Mouse (Mus musculus) c-Kit-positive CD71-positive TER-119-positive erythroid progenitor cells, embryonic 14.5 days (primary cell): ENCODE measurements at regions not wholly inside any gene's neighbourhood (a gene's known extent, or its start where the extent isn't known, plus 50 kb on each side); places are given as distances from the start of the nearest gene placed in this dataset.

Experiments used
- DNase-seq: peaks from one replicate; pipeline ENCODE4 v3.0.0-alpha.2; 2013; ENCODE audit warnings: low spot score

DNA sequence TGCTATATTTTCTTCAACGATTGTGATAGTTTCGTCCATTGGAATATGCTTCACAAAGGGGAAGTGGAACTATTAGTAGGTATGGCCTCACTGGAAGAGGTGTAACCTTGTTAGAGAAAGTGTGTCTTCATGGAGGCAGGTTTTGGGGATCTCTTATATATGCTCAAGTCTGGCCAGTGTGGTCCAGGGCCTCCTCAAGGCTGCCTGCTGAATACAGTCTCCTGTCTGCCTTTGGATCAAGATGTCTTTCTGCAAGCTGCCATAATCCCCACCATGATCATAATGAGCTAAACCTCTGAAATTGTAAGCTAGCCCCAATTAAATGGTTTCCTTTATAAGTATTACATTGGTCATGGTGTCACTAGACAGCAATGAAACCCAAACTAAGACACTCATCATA lies 384.3 kb downstream of the Btbd3 start:
- no peak for DNase-seq

DNA sequence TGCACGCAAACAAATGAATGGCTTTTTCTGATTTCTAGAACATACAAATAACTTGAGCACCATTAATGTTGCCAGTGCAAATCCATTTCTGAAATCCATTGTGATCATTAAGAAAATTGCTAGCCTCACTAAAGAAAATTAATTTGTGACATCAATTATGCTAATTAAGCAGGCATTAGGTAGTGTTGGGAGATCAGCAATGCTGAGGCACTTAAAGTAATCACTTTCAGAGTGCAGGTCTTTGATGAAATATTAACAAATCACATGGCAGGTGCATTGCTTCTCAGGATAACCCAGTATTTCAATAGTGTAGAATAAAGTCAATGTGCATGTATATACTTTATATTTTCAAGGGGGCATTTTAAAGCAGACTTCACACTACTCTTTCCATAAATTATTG lies 385.0 kb downstream of the Btbd3 start:
- no peak for DNase-seq

DNA sequence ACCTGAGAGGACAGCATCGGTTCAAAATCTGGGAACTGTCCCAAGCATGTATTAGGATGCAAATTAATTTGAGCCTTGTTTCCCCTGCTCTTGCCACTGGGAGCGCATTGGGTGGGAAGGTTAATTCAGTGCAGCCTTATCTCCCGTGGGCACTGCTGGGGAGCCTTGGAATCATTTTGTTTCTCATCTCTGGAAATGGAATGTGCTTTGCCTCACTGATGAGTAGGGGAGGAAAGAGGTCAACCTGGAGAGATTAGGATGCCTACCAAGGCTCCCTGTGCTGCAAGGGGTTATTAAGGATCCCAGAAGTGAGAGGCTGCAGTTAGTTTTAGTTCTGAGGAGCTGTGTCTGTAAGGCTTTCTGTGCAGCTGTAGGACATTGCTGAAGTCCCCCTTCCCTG lies 392.3 kb downstream of the Btbd3 start:
- no peak for DNase-seq

DNA sequence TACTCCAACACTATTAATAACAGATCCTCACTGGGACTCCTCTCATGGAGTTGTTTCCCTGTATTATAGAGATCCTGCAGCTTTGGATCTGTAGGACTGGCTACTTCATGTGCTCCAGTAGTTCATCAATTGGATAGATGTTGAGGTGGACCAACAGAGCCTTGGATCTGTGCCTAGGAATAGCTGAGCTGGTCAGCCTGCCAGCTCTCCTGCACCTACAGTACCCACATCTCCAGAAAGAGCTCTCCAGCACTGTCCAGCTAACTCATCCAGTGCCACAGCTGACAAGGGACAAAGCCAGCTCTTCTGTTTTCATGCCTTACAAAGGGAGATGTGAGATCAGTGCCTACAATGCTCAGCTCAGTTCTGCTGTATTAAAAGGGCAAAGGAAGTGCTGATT lies 403.0 kb downstream of the Btbd3 start:
- no peak for DNase-seq

DNA sequence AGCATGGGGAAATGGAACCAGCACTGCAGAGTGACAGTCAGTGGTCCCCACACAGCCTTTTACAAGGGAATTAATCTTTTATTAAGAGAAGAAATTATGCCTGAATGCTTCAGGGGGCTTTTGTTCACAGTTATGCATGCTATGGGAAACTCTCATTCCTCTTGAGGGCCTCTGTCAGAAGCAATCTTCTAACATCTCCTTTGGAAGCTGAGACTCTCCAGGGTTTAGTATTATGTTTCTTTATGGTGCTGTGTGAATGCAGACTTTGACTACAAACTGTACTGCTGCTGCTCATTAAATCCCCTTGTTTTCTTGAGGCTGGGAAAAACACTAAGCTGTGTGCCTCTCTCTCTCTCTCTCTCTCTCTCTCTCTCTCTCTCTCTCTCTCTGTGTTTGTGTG lies 413.9 kb downstream of the Btbd3 start:
- no peak for DNase-seq

DNA sequence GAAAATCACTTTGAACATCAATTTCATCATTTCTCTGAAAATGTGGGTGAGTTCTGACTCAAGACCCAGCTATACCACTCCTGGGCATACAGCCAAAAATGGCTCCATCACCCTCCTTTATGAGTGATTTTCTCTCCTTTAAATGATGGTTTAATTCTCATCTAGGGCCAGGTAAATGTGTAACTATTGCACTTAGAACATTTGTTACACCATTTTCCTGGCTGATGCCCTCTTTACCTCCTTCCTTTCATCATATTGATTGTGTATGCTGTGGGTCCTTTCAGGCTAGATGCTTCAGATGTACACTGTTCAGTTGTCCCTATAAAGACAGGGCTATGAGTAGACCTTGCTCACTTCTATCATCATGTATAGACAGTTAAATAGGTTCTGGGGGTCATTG lies 418.4 kb downstream of the Btbd3 start:
- DNase-seq = no peak

DNA sequence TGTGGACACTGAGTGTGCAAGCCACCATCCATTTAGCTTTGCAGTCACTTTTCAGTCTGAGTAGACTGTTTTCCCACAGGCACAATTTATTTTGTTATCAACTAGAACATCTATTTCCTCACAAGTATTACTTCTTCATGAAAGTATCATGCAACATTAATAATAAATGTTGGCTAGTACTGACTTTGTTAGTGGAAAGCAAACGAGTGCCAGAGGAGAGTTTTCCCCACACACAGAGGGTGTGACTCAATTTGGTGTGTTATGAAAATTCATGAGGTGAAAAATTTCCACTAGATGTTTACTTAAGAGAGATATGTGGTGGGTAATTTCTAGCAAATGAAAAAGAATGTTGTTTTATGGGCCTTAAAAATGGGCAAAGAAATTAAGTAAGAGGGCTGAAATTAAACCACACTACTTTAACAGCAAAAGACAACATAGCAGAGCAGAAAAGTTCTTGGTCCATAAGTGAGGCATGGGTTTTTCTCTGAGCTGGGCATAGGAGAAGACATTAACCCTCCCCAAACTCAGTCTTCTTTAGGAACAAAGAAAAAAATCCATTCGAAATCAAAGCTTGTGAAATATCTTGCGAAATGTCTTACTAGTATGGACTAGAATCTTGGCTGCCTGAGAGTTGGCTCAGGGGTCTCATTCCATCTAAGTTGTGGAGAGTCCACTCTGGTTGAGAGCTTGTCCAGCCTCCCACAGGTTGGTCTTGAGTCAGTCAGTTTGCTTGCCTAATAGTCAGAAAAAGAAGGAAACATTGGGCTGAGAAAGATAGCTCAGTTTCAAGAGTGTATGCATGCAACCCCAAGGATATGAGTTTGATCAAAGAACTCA lies 419.1 kb downstream of the Btbd3 start:
- DNase-seq = no peak

DNA sequence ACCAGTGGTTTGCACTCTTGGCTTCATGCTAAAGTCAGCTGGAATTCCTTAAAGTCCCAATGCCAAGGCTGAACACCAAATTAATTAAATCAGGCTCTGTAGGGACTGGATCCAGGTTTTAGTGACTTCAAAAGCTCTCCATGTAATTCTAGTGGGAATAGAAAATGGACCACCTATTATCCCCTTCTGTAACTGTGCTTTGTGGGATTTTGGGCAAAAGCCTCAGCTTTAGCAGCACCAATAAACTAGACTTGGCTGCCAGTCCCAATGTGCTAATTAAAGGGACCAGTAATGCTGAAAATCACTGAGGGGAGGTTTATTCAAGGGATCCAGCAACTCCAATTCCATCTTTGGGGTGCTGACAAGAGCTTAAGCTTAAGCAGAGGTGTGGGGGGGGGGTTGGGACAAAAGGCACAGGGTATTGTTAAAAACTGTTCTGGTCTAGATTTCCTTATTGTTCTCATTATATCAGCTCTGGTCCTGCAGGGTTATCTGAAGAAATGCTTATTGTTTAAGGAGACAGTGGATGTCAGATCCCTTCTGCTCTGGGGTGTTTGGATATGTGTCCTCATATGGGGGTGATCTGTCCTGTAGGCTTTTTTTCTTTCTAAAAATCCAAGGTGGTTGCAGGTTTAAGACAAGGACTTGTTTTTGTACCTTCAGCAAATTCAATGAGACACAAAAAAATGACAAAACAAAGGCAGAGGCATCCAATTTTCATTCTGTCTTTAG lies 431.9 kb downstream of the Btbd3 start:
- DNase-seq = no peak

DNA sequence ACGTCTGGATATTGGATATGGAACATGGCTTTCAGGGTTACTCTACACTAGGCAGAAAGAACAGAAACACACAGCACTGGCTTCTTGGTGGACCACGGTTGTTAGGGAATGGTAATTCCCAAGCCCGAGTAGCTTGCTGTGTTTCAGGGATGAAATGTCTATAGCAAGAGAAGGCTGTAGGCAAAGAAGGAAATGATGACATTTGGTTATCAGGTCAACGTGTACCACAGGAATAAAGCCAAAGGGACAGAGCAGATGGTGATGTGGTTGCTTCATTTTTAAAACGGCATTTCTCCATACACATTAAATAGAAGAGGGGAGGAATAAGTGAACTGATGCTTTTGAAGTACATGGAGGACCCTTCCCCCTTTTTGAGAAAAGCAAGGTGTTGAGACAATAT lies 433.1 kb downstream of the Btbd3 start:
- no peak for DNase-seq

DNA sequence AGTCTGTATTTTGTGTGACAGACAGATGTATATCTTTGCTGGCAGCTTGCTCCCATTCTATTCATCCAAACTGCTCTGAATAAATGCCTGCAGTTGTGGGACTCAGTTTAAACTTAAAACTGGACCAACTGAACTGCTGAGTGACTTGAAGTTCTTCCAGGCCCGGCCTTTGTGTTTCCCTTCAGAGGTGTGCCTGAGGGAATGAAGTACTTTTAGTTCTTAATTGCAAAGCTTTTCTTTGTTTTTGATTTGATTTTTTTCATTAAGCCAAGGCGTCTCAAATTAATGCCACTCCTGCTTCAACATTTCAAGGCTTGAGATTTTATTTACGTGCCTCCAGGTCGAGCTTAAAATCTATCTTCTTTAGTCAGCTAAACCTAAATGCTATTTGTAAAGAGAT lies 446.4 kb downstream of the Btbd3 start:
- DNase-seq = no peak

DNA sequence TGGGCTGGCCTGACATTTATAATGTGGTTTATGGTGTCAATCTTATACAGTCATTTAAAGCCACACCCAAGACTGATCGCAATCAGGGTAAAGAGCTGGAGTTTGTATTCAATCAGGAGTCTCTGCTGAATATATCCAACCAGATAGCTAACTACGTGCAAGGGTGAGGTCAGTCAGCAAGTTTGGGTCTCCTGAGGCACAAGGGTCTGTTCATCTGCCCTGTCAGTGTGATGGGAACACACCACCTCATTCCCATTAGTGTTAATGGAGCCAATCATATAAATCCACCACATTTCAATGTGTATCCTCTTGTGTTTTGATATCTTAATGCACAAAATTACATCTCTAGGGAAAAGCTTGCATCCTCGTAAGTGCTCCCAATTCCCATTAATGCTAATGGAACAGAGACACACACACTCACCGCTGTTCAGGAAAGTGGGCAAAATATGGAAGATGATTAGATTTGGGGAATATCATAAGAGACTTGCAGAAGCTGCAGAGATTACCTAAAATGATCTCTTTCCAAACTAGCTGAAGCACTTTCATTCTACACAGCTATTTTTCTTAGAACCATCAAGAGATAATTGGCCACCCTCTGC lies 447.7 kb downstream of the Btbd3 start:
- DNase-seq = no peak

DNA sequence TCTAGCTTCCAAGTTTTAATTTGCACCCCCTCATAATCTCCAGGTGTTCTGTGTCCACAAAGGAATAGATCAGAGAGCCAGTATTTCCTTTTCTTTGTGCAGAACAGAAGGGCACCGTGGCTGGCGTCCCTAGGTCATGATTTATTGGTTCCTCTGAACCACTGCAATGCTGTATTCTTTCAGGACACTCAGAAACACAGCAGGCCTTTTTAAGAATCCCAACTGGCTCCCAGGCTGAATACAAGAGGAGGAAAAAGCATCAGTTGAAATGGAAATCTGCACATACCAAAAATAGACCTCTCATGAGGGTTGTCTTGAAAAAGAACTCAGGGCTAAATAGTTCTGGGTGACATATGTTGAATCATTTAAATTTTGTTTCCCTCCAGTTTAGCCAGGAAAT lies 452.4 kb downstream of the Btbd3 start:
- no peak for DNase-seq

DNA sequence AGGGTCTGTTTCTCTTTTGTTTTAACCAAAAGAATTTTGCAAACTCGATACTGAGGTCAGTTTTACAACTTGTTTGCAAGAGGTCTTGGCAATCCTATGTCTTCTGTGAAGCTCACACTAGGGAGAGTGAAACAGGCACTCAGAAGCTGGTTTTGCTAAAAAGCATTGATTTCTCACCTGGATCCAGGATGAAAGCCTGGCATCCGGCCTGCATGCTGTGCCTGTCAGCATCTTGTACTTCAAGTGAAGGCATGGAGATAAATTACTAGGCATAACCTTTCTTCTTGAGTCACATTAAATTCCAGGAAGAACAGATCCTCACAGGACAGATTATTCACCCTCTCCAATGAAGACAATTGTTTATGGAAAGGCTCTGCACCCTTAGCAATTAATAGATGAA lies 477.5 kb downstream of the Btbd3 start:
- DNase-seq = no peak

DNA sequence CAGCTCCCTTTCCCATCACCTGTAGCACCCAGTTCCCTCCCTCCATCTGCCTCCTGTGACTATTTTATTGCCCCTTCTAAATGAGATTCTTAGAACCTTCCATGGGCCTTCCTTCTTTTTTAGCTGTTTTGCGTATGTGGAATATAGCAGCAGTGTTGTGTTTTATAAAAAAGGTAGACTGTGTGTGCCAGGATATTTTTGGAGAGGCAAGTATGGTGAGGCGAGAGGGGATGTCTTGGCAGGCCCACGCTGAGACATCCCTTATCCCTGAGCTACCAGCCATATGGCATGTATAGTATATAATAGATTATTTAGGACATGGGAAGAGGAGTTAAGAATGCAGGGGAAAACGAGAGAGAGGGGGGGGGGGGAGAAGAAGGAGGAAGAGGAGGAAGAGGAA lies 488.4 kb downstream of the Btbd3 start:
- no peak for DNase-seq

DNA sequence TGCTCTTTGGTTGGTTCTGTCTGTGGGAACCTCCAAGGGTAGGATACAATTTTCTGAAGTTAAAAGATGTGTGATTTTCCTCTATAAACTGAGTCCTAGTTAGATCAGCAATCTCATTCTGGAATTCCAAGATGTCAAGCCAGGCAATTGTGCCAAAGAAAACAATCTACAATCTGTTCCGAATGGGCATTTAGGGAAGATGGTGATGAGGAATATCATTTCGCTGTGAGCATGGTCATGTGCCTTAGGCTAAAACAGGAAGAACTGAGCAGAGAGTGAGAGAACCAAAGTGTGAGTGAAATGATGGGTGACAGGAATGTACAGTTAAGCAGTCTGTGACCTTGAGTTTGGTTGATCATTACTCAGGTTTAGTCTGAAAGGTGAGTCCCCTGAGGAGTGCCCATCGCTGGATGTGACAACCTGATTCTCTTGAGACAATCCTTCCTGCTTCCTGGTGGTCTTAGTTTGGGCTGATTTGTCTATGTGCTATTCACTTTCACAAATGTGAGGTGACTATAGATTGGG lies 504.1 kb downstream of the Btbd3 start:
- no peak for DNase-seq

DNA sequence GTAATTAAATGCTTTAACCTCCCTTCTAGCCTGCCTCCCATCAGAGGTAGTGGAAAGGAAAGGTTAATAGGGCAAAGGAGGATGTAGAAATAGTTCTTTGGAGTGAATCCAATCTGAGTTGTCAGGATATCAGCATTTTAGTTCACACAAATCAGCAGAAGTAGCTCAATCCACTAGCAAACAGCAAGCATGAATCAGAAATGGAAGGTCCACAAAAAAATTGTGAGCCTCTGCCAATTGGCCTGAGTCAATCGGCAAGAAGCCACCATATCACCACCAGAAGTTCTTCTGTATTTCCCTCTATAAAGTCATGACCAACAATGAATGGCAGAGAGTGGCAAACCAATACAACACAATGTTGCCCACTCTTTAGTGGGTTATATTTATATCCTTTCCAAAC lies 505.0 kb downstream of the Btbd3 start:
- DNase-seq = no peak

DNA sequence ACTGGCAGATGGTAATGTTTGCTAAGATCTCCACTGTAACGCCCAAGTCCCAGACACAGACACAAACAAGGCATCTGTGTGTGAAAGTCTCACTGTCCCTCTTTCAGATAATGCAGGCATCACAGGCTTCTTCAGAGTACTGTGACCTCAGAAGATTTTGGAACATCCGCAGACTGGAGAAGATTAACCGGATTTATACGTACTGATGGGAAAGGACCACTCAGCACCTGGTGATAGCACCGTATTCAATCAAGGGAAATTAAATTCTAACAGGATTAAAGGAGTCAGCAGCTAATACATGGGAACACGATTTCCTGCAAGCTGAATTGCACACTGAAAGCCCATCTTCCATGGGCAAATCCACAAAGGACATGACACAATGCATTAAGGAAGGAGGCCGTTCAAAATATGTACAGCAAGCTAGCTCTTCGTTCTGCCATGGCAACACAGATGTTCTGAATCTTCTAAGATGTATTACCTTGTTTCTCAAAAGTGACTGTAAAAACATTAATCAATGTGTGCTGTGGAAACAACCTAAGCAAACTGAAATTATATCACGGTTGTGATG lies 510.0 kb downstream of the Btbd3 start:
- DNase-seq = no peak

DNA sequence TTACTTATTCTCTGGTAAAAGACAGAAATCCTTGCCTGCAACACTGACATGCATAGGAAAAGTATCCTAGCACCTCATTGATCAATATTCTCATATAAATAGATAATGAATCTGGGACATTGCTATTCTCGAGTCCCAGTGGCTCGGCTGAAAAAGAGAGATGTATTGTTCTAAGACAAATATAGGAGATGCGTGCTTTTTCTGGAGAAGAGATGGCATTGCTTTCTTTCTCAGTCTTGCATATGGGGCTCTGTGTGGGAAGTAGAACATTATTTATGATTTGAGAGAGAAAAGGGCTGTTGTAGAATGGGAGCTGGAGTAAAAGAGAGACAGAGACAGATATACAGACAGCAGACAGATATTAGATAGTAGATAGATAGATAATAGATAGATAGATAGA lies 527.4 kb downstream of the Btbd3 start:
- no peak for DNase-seq

DNA sequence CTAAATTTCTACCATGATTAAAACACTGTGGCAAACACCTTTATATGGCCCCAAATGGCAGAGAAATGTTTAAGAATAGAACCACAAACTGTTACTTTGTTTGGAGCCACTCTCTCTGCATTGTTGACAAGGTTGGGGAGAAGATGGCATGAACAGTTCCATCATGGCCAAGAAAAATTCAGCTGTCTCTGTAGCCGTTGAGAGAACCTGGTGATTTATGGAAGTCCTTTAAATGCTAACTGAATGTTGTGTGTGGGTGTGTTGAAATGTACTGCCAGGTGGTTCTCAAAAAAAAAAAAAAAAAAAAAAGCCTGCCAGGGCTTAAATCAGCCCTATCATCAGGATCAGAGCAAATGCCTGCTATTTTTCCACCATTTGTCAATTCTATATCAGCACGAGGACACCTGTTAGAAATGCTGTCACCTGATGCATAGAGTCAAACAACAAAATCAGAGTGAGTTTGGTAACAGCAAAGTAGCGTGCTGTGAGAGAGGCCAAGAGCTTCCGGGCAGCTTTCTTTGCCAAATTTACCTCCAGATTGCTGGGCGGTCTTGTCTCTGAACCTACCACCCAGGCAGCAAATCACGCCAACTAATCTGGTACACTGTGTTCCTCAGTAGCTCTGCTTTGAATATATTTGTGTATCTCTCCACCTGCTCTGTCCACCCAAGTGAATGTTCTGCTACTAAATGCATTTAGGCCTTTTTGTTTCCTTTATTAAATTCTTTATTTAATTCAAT lies 536.5 kb downstream of the Btbd3 start:
- no peak for DNase-seq

DNA sequence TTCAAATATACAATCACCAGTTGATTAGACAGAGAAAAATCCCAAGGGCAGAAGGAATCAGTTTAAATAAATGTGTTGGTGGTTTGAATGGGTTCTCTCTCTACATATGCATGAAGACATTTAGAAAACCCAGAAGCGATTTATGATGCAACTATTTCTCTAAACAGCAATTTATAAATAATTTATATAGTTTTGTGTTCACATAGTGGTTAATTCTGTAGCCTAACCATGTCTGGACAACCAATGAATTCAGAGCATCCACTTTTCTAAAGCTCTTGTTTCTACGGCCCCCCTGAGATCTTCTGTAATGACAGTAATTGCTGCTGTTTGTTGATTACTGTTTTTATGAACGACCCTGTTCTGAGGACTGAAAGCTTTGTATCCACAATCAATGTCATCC lies 549.8 kb downstream of the Btbd3 start:
- no peak for DNase-seq

DNA sequence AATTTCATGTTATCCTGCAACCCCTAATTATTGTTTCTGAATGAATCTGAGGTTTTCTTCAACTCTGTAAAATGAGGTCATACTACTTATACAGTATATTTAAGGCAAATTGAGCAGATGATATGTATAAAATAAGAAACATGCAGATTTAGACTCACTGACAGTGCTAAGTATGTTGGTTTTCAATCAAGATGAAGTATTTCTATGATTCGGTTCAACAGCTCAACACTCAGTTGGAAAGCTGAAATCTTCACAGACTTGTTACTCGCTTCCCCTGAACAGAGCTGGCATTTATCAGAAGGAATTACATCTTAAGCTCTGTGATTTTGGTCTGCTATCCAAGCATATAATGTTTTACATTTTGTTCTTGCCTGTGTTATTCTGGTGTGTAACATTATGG lies 553.4 kb downstream of the Btbd3 start:
- DNase-seq = no peak

DNA sequence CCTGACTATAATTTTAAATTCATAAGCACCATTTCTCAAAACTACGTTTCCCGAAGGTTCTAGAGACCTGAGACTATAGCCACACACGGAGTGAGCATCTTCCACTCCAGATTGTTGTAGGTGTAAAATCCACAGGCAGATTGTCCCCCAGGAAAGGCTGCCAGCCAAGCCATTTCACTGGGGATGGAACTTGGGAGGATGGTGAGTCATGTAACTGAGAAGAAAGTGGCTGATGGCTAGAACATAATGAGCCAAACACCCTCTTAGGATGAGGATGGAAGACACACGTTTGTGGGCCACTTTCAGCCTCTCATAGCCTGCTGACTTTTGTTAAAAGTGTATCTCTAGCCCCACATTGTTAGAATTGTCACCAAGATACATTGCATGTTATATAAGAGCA lies 564.1 kb downstream of the Btbd3 start:
- DNase-seq = no peak
